Mouse (Mus musculus): ENCODE data around the gene Gm10488.
"Not testable (repeated sequence)": the region's sequence is repeated elsewhere in the genome, so short reads cannot be mapped to it uniquely, and the experiment has no call there.

Gm10488 gene

GRCm38 (mm10) chrX:29976014-29976413 is at the start of gene Gm10488:
Gene Gm10488, plus strand, starts transcription at chrX:29976314.
- DNase-seq (ENCODE audit: low read depth, low spot score), result not testable (repeated sequence)

Measured in embryo, embryonic 11.5 days (tissue).